9 mouse cellular contexts compared by ENCODE assay signal in genomic region chr4:145193406-145193805, GRCm38 (mm10). TPM values are rescaled to one million over a fixed set of nuclear protein-coding genes. Genes with fewer than 3 reads are reported as not detected.
A peak's percentile ranks its signal among the peaks of the same experiment; 100 is the strongest.
DNase-seq lines count a peak whose midpoint lies in the region; ATAC-seq lines count a peak whose summit lies in the region.
"Had no signal": no experiment of that assay in that cellular context is flagged by ENCODE, and none has a peak within 500 bp of the region (broad histone marks: within the 10 kb centered on the region; RNA-seq: fewer than 3 reads in every experiment).

No protein-coding gene starts in this region.

- peaks cover 42% of the 10 kb centered on the region for H3K36me3 ChIP-seq in megakaryocyte, embryonic 14.5 days (replicated peaks; ENCODE audit: low read length)
- H3K36me3 ChIP-seq in limb, embryonic 15.5 days: peaks cover 18% of the 10 kb centered on the region
- H3K36me3 ChIP-seq in stomach, embryonic 16.5 days (ENCODE audit: control insufficient read depth, insufficient read depth, low read length): peaks cover 9% of the 10 kb centered on the region

- H3K27me3 ChIP-seq in megakaryocyte, embryonic 14.5 days (replicated peaks): no peaks in the 10 kb centered on the region
- no peaks in the 10 kb centered on the region for H3K27me3 ChIP-seq in limb, embryonic 15.5 days
- H3K27me3 ChIP-seq in stomach, embryonic 16.5 days (ENCODE audit: control insufficient read depth, insufficient read depth, low read length): no peaks in the 10 kb centered on the region

- H3K9me3 ChIP-seq in megakaryocyte, embryonic 14.5 days: no peaks in the 10 kb centered on the region
- H3K9me3 ChIP-seq in limb, embryonic 15.5 days: no peaks in the 10 kb centered on the region
- H3K9me3 ChIP-seq in stomach, embryonic 16.5 days (replicated peaks; ENCODE audit: control insufficient read depth, low read length): no peaks in the 10 kb centered on the region

- peak overlapping the region; percentile 86 for H3K27ac ChIP-seq in limb, embryonic 15.5 days
- H3K27ac ChIP-seq in stomach, embryonic 16.5 days (ENCODE audit: low read length): peak overlapping the region; percentile 69

- H3K4me3 ChIP-seq in megakaryocyte, embryonic 14.5 days (replicated peaks): peak overlapping the region; percentile 99
- peak overlapping the region; percentile 98 for H3K4me3 ChIP-seq in limb, embryonic 15.5 days
- peak overlapping the region; percentile 73 for H3K4me3 ChIP-seq in stomach, embryonic 16.5 days (replicated peaks; ENCODE audit: low read length)

- 13% methylated on average over 3 of the region's 3 CpGs for WGBS in limb, embryonic 15.5 days
- WGBS in stomach, embryonic 16.5 days: 27% methylated on average over 3 of the region's 3 CpGs

- H3K4me2 ChIP-seq in limb, embryonic 15.5 days: peak overlapping the region; percentile 74
- peak overlapping the region; percentile 78 for H3K4me2 ChIP-seq in stomach, embryonic 16.5 days (ENCODE audit: low read depth, low read length)

- peak; percentile 14 for DNase-seq in cerebellum, adult 9-11 months
- DNase-seq in cerebellum, adult 18-20 months: no peak
- DNase-seq in spleen, adult 12 weeks (ENCODE audit: low spot score): no peak
- DNase-seq: right cerebral cortex, postnatal 4 days had no signal

- no peak for ATAC-seq in megakaryocyte, adult 5-6 weeks (ENCODE audit: poor library complexity, severe bottlenecking)
- ATAC-seq in limb, embryonic 15.5 days (ENCODE audit: insufficient number of reproducible peaks, low FRiP score, low TSS enrichment, low read depth): no peak
- no peak for ATAC-seq in stomach, embryonic 16.5 days (ENCODE audit: insufficient read depth, low FRiP score)
- ATAC-seq in inflammation-experienced regulatory T-cells, adult 6 months: no peak

- H3K4me1 ChIP-seq in megakaryocyte, embryonic 14.5 days: peaks cover 77% of the 10 kb centered on the region
- H3K4me1 ChIP-seq in limb, embryonic 15.5 days: peaks cover 22% of the 10 kb centered on the region
- H3K4me1 ChIP-seq in stomach, embryonic 16.5 days (ENCODE audit: control insufficient read depth, insufficient read depth, low read length): peaks cover 13% of the 10 kb centered on the region

- H3K9ac ChIP-seq in limb, embryonic 15.5 days: no peak overlapping the region; the same call in 1 of the 2 replicates
- peak overlapping the region; percentile 92 for H3K9ac ChIP-seq in stomach, embryonic 16.5 days (ENCODE audit: low read length)

RNA-seq across cellular contexts. Expression of gene Vps13d, which starts 1.4 kb away (rescaled TPM):
- 1.7 and 20.6 TPM in 2 replicates for polyA plus RNA-seq in megakaryocyte, embryonic 14.5 days (2012; ENCODE audit: insufficient read depth, low replicate concordance)
- 22.2 and 24.0 TPM in 2 replicates for total RNA-seq in megakaryocyte, adult 5-6 weeks (2015)
- 40.0 and 59.4 TPM in 2 replicates for total RNA-seq in megakaryocyte, adult 5-6 weeks (2017)
- 11.1 and 14.3 TPM in 2 replicates for polyA plus RNA-seq in limb, embryonic 15.5 days (2015; fragmentation: Nextera tagmentation; extraction: Ambion mirVana)
- polyA plus RNA-seq in stomach, embryonic 16.5 days (2015; fragmentation: Nextera tagmentation; extraction: Ambion mirVana): 9.3 and 9.5 TPM in 2 replicates
- polyA plus RNA-seq in inflammation-experienced regulatory T-cells, adult 6 months (2017; shearing (Covaris generic)): 10 to 100 TPM; 10.6 to 27.5 (median 19.6) TPM

RNA-seq across cellular contexts. Expression of gene Tnfrsf1b, which starts 53.3 kb away (rescaled TPM):
- polyA plus RNA-seq in megakaryocyte, embryonic 14.5 days (2012; ENCODE audit: insufficient read depth, low replicate concordance): 2.3 and 9.7 TPM in 2 replicates
- total RNA-seq in megakaryocyte, adult 5-6 weeks (2015): 107 and 112 TPM in 2 replicates
- total RNA-seq in megakaryocyte, adult 5-6 weeks (2017): 113 and 122 TPM in 2 replicates
- polyA plus RNA-seq in limb, embryonic 15.5 days (2015; fragmentation: Nextera tagmentation; extraction: Ambion mirVana): 4.5 and 6.3 TPM in 2 replicates
- 7.9 and 8.3 TPM in 2 replicates for polyA plus RNA-seq in stomach, embryonic 16.5 days (2015; fragmentation: Nextera tagmentation; extraction: Ambion mirVana)
- 100 to 1,000 TPM in 1 of 3 experiments, 10 to 100 TPM in 2; 83.9 to 124 (median 98.2) TPM for polyA plus RNA-seq in inflammation-experienced regulatory T-cells, adult 6 months (2017; shearing (Covaris generic))
